Mouse (Mus musculus) liver, postnatal 0 days (tissue): ENCODE results near the gene Ugt1a6a. TPM values are rescaled to one million over a fixed set of nuclear protein-coding genes. Genes with fewer than 3 reads are reported as not detected.
"Not testable (repeated sequence)": the region's sequence is repeated elsewhere in the genome, so short reads cannot be mapped to it uniquely, and the experiment has no call there.

Experiments
- ATAC-seq: fragments of 200-750 bp; cut with Nextera tagmentation; 2 replicates; pipeline ENCODE4 v1.8.0; 2017; ENCODE audit warnings: mild to moderate bottlenecking, moderate library complexity
- DNase-seq: peaks from one replicate; pipeline ENCODE4 v3.0.0-alpha.2; 2016
- H3K27ac ChIP-seq: fragments of 300-500 bp; sonication (generic); 2 replicates; pipeline ENCODE4 v1.5.1; 2014; ENCODE audit warnings: antibody characterized with exemption, moderate library complexity, mild to moderate bottlenecking, low read depth
- H3K27me3 ChIP-seq: fragments of 300-500 bp; sonication (generic); 2 replicates; pipeline ENCODE4 v1.6.1; 2014; ENCODE audit warnings: low read length, control low read depth, mixed read lengths; ENCODE audit not compliant: insufficient read depth
- H3K36me3 ChIP-seq: fragments of 300-500 bp; sonication (generic); replicated peaks from 2 replicates; pipeline ENCODE4 v1.6.1; 2014; ENCODE audit warnings: mild to moderate bottlenecking, control low read depth, low read length, moderate library complexity, mixed read lengths; ENCODE audit not compliant: insufficient read depth
- H3K4me1 ChIP-seq: fragments of 300-500 bp; sonication (generic); 2 replicates; pipeline ENCODE4 v1.6.1; 2014; ENCODE audit warnings: antibody characterized with exemption, mild to moderate bottlenecking, control low read depth; ENCODE audit not compliant: insufficient read depth
- H3K4me2 ChIP-seq: fragments of 300-500 bp; sonication (generic); 2 replicates; pipeline ENCODE4 v1.6.1; 2014; ENCODE audit warnings: low read depth, mild to moderate bottlenecking, low read length, moderate library complexity, mixed read lengths
- H3K4me3 ChIP-seq: fragments of 300-500 bp; sonication (generic); 2 replicates; pipeline ENCODE4 v1.5.1; 2014; ENCODE audit warnings: low read depth, low read length
- H3K9ac ChIP-seq: fragments of 300-500 bp; sonication (generic); replicated peaks from 2 replicates; pipeline ENCODE4 v1.6.1; 2014; ENCODE audit warnings: mild to moderate bottlenecking, moderate library complexity
- H3K9me3 ChIP-seq: fragments of 300-500 bp; sonication (generic); 2 replicates; pipeline ENCODE4 v1.6.1; 2016; ENCODE audit warnings: mild to moderate bottlenecking, control low read depth, low read length, mixed read lengths
- CTCF ChIP-seq: sonication (generic); IDR thresholded peaks from 2 replicates; pipeline ENCODE4 v1.5.1; 2016; ENCODE audit warnings: antibody characterized with exemption, low read depth
- EP300 ChIP-seq: IDR thresholded peaks from 2 replicates; pipeline ENCODE4 v1.6.1; 2016; ENCODE audit warnings: antibody characterized with exemption, low read depth, mild to moderate bottlenecking
- WGBS: fragments of 180-500 bp; shearing (Covaris S2); extraction: QIAGEN DNeasy Blood & Tissue Kit; methylation state at CpG from one replicate; pipeline ENCODE4 v1.1.7; 2014; ENCODE audit not compliant: insufficient replicate concordance; 5-methylcytosine and 5-hydroxymethylcytosine counted together
- polyA plus RNA-seq: library from polyadenylated mRNA; unstranded; fragments of >200 nt; fragmentation: Nextera tagmentation; extraction: Ambion mirVana; gene quantifications from 2 replicates; pipeline ENCODE4 v1.2.1, GENCODE M21; 2015

Ugt1a6a gene
- polyA plus RNA-seq = 27.7 and 28.5 TPM in 2 replicates

GRCm38 (mm10) chr1:88134457-88135011 is at the start of gene Ugt1a6a:
Gene Ugt1a6a, plus strand, starts transcription at chr1:88134809.
- H3K4me3 ChIP-seq, H3K9ac ChIP-seq, H3K9me3 ChIP-seq, DNase-seq, H3K4me2 ChIP-seq, H3K27me3 ChIP-seq, H3K36me3 ChIP-seq: not testable (repeated sequence)
- peak; percentile 46 for ATAC-seq
- 12% methylated on average over 5 of the region's 5 CpGs for WGBS
- peak within 1 kb of the TSS; percentile 34; the same call in 1 of the 2 replicates for H3K27ac ChIP-seq
- H3K4me1 ChIP-seq = peaks cover 17% of the 10 kb centered on the region

- no peaks in the 10 kb centered on the region for H3K27me3 ChIP-seq
- no peak overlapping the region for H3K9ac ChIP-seq
- H3K9me3 ChIP-seq = no peaks in the 10 kb centered on the region
- H3K4me3 ChIP-seq = no peak overlapping the region
- WGBS = 55% methylated on average over 1 of the region's 1 CpGs
- no peaks in the 10 kb centered on the region for H3K4me1 ChIP-seq
- no peak for DNase-seq
- no peak for TF ChIP-seq EP300
- no peak for TF ChIP-seq CTCF
- H3K4me2 ChIP-seq = no peak overlapping the region
- no peaks in the 10 kb centered on the region for H3K36me3 ChIP-seq
- no peak overlapping the region for H3K27ac ChIP-seq
- no peak for ATAC-seq
Observed at GRCm38 (mm10) chr1:88086125-88086524, 48.5 kb upstream of the Ugt1a6a start.

GRCm38 (mm10) chr1:88087513-88087912 is 47.1 kb upstream of the Ugt1a6a start, which contains the start of gene Ugt1a8:
Gene Ugt1a8, plus strand, starts transcription at chr1:88087813.
- Histone ChIP-seq H3K27ac (no peak within 1 kb of the TSS), H3K9me3 (no peaks in the 10 kb centered on the region), H3K4me2 (no peak within 1 kb of the TSS), H3K4me1 (no peaks in the 10 kb centered on the region), H3K4me3 (no peak within 1 kb of the TSS), H3K27me3 (no peaks in the 10 kb centered on the region), H3K36me3 (no peaks in the 10 kb centered on the region), H3K9ac (no peak within 1 kb of the TSS)
- DNase-seq (no peak), ATAC-seq (no peak)
- WGBS = 63% methylated on average over 3 of the region's 3 CpGs
- TF ChIP-seq CTCF = no peak
- no peak for TF ChIP-seq EP300

- DNase-seq = no peak
- Histone ChIP-seq H3K9ac (no peak overlapping the region), H3K9me3 (no peaks in the 10 kb centered on the region), H3K27me3 (no peaks in the 10 kb centered on the region), H3K4me1 (no peaks in the 10 kb centered on the region; the same call in 1 of the 2 replicates), H3K4me3 (no peak overlapping the region), H3K36me3 (no peaks in the 10 kb centered on the region), H3K27ac (no peak overlapping the region), H3K4me2 (no peak overlapping the region)
- no peak for ATAC-seq
- TF ChIP-seq CTCF (no peak), EP300 (no peak)
Observed at GRCm38 (mm10) chr1:88092341-88092740, 42.3 kb upstream of the Ugt1a6a start.

- not testable (repeated sequence) for H3K4me1 ChIP-seq, H3K9me3 ChIP-seq, H3K4me3 ChIP-seq, H3K36me3 ChIP-seq, H3K27me3 ChIP-seq, H3K9ac ChIP-seq
- ATAC-seq = peak; percentile 68
- Histone ChIP-seq H3K4me2 (0 out of 2 replicates have a peak overlapping the region, but pooled peaks have one; percentile 47), H3K27ac (peak overlapping the region; percentile 76)
- WGBS = 29% methylated on average over 3 of the region's 3 CpGs
- TF ChIP-seq CTCF = peak; percentile 61
- peak; percentile 23 for DNase-seq
Observed at GRCm38 (mm10) chr1:88094270-88094676, 40.3 kb upstream of the Ugt1a6a start.

- WGBS = 28% methylated on average over 10 of the region's 10 CpGs
- H3K9ac ChIP-seq = no peak within 1 kb of the TSS; the same call in 1 of the 2 replicates
- TF ChIP-seq CTCF (no peak), EP300 (no peak)
- H3K27me3 ChIP-seq = no peaks in the 10 kb centered on the region
- ATAC-seq = peak; percentile 63
- H3K36me3 ChIP-seq = no peaks in the 10 kb centered on the region
- DNase-seq = peak; percentile 20
- H3K9me3 ChIP-seq = no peaks in the 10 kb centered on the region
- peak within 1 kb of the TSS; percentile 76 for H3K27ac ChIP-seq
- H3K4me2 ChIP-seq = peak within 1 kb of the TSS; percentile 47
- peak within 1 kb of the TSS; percentile 29 for H3K4me3 ChIP-seq
- H3K4me1 ChIP-seq = no peaks in the 10 kb centered on the region; the same call in 1 of the 2 replicates
Observed at GRCm38 (mm10) chr1:88094941-88095492, 39.6 kb upstream of the Ugt1a6a start, which contains the start of gene Ugt1a7c. Gene Ugt1a7c, plus strand, starts transcription at chr1:88095062.

GRCm38 (mm10) chr1:88098546-88098945 is 36.1 kb upstream of the Ugt1a6a start:
- ATAC-seq, H3K4me3 ChIP-seq, H3K9ac ChIP-seq, DNase-seq, H3K27ac ChIP-seq, H3K27me3 ChIP-seq, H3K36me3 ChIP-seq, H3K9me3 ChIP-seq, H3K4me1 ChIP-seq, H3K4me2 ChIP-seq: not testable (repeated sequence)
- WGBS = 49% methylated on average over 3 of the region's 3 CpGs

- not testable (repeated sequence) for ATAC-seq, H3K27me3 ChIP-seq, H3K27ac ChIP-seq, H3K9ac ChIP-seq, H3K9me3 ChIP-seq, DNase-seq, H3K4me1 ChIP-seq, H3K4me2 ChIP-seq, H3K36me3 ChIP-seq, H3K4me3 ChIP-seq
- WGBS = 73% methylated on average over 2 of the region's 2 CpGs
Observed at GRCm38 (mm10) chr1:88099691-88100090, 34.9 kb upstream of the Ugt1a6a start.

GRCm38 (mm10) chr1:88103019-88103418 is 31.6 kb upstream of the Ugt1a6a start, which contains the start of gene Ugt1a6b:
Gene Ugt1a6b, plus strand, starts transcription at chr1:88103252.
- WGBS = 28% methylated on average over 1 of the region's 3 CpGs
- Histone ChIP-seq H3K4me3 (0 out of 2 replicates have a peak within 1 kb of the TSS, but pooled peaks have one; percentile 13), H3K4me2 (peak within 1 kb of the TSS; percentile 56), H3K27ac (peak within 1 kb of the TSS; percentile 51; the same call in 1 of the 2 replicates), H3K9ac (peak within 1 kb of the TSS; percentile 30)
- ATAC-seq = peak; percentile 75
- not testable (repeated sequence) for H3K27me3 ChIP-seq, H3K9me3 ChIP-seq, H3K4me1 ChIP-seq, H3K36me3 ChIP-seq, DNase-seq
